Mouse (Mus musculus) gastrocnemius, adult 18-20 months (tissue): ENCODE results near the gene Mettl23. TPM values are rescaled to one million over a fixed set of nuclear protein-coding genes. Genes with fewer than 3 reads are reported as not detected.

ENCODE experiments used
- DNase-seq: peaks from one replicate; pipeline ENCODE4 v3.0.0; 2021; ENCODE audit warnings: low spot score
- long read RNA-seq, 2 experiments: library from polyadenylated mRNA; stranded (forward); transcript quantifications; one replicate each; pipeline ENCODE4 v2.0.0; 2021
- total RNA-seq, 2 experiments: library from RNA; stranded (reverse); gene quantifications; 2 replicates each; pipeline ENCODE4 v1.2.3; 2021

The Mettl23 gene
- total RNA-seq, result 10 to 100 TPM; 40.1 to 41.4 TPM
- long read RNA-seq, experiment 1, transcript Mettl23-201 (5 exons, 1,276 nt), result major isoform, 30 of 55 reads
- long read RNA-seq, experiment 1, partial matches to known transcripts, result 17 of 55 reads
- long read RNA-seq, experiment 1, other reads (novel, unspliced or antisense), result 8 of 55 reads
- long read RNA-seq, experiment 2, transcript Mettl23-201 (5 exons, 1,276 nt), result major isoform, 28 of 48 reads
- long read RNA-seq, experiment 2, partial matches to known transcripts, result 12 of 48 reads
- long read RNA-seq, experiment 2, other reads (novel, unspliced or antisense), result 8 of 48 reads

DNA sequence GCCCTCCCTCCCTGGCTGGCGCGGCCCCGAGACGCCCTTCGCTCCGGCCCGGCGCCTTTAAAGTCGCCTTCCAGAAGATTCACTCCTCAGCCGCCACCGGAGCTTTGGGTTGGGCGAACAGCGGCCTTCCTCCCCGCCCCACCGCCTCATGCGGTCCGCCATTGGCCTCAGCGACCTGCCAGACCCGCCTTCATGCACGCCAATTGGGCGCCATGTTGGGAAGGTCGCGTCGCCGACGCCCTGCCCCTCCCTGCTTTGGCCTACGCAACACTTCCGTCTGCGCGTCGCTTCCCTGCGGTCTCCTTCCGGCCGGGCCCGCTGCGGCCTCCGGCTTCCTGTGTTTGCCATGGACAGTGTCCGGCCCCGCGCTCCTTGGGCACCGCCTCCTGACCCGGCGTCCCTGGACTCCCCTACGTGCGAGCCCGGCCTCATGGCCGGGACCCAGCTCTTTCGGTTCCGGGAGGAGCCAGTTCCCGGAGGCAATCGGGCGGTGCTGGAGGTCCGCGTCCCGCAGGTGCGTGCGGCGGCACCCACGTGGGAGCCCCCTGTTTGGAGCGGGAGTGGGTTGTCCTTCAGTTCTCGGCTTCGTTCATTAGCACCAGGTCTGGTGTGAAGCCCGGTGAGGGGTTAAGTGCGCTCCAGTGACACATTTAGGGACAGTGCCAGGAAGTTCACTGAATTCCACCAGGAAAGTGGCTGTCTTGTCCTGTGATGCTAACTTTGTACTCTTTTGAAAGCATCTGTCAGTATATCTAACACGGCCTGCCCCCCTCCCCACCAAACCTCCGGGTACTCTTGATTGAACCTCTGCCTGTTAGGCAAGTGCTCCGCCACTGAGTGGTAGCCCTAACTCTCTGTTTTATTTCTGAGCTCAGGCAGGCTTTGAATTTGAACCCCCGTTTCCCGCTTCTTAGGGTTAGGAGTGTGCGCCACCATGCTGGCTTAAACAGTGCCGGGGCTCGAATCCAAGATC, at the start of gene Mettl23, which contains the start of gene Jmjd6:
Gene Mettl23, plus strand, starts transcription at position 18 of the 973 bp plus-strand sequence.
Gene Jmjd6, minus strand, starts transcription at position 189 of the 973 bp plus-strand sequence.
- DNase-seq, result peak; percentile 98

DNA sequence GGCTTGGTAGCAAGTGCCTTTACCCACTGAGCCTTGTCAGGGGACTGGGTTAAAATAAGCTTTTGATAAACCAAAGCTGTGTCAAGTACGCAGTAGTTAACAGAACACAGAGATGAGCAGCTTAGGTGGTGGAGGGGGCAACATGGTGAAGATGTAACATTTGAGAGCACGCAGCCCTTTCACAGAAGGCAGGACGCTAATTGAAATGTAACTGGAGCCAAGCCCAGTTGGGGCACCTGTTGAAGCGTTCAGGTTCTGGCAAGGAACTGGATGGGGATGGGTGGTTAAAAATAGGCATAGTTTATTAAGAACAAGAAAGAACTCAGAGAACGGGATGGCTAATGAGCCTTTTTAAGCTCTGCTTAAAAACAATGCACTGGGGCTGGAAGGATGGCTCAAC, 43.7 kb upstream of the Mettl23 start:
- no peak for DNase-seq

DNA sequence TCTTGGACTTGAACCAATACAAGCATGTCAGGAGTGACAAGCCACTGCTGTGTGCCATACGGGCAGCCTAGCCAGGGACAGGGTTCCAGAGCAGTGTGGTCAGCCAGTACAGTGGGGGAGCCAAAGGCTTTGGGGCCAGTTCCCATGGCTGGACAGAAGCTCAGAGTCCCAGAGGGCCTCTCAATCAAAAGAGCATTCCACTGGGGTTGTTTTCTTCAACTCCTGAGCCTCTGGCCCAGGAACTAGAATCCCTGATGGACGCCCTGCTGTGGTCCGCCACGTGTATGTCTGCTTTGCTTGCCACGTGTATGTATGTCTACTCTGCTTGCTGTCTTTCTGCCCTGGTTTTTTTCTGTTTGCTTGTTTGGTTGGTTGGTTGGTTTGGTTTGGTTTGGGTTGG, 42.0 kb upstream of the Mettl23 start:
- DNase-seq, result no peak

DNA sequence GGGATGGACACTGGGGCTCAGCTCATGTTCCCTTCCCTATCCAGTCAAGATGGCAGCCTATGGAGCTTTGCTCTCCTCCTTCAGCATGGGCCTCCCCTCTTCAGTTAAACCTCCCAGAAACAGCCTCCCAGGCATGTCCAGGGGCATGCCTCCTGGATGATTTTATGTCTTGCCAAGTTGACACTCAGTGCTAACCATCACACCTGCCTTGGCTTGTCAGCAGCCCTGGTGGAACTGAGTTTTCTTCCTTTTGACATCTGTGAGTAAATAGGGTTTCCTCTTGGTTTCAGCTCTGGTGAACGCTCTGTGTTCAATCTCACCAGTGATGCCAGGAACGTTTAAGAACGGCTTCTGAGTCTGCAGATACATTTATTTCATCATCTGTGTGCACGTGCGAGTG, 40.4 kb upstream of the Mettl23 start:
- DNase-seq, result no peak

DNA sequence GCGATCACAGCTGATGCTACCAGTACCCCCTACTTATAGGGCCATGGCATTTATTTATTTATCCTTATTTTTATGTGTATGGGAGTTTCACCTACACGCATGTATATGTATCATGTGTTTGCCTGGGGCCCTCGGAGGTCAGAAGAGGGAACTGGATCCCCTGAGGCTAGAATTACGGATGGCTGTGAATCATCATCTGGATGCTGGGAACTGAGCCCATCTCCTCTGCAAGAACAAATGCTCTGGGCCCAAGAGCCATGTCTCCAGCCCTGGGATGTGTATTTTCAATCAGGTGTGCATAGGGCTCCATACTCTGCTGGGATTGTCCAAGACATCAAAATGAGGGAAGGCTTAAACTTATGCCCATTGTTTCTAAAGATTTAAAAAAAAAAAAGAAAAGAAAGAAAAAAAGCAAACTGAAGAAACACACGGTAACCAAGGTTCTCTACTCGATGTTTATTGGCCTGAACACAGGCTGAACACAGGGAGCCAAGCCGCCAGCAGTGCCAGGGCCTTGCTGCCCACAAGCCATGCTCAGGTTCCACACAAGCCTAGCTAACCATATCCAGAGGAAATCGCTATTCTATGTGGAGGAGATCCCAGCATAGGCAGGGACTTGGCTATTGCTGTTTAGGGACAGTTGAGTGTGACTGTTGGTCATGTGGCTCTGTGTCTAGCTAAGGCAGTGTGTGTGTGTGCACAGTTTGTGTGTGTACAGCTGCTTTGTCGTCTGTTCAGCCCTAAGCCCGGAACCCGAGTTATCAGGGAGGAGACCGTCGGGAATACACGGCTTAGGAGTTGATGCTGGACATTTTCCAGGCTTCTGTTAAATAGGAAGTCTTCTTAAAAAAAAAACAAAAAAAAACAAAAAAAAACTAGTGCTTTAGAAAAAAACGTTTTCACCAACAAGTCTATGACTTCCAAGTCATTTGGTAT, 36.7 kb upstream of the Mettl23 start:
- no peak for DNase-seq

DNA sequence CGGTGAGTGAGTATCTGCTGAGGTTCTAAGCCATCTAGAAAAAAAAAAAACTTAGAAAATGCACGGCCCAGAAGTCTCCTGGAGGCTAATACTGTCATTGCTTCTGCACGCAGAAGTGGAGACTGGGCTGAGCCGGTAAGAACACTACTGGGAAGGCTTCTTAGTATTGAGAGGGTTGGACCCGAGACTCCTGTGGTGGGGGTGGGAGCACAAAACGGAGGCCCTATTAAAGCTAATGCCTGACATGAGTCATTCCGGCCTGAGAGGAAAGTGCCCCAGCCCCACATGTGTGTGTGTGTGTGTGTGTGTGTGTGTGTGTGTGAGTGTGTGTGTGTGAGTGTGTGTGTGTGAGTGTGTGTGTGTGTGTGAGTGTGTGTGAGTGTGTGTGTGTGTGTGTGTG, 36.0 kb upstream of the Mettl23 start:
- no peak for DNase-seq

DNA sequence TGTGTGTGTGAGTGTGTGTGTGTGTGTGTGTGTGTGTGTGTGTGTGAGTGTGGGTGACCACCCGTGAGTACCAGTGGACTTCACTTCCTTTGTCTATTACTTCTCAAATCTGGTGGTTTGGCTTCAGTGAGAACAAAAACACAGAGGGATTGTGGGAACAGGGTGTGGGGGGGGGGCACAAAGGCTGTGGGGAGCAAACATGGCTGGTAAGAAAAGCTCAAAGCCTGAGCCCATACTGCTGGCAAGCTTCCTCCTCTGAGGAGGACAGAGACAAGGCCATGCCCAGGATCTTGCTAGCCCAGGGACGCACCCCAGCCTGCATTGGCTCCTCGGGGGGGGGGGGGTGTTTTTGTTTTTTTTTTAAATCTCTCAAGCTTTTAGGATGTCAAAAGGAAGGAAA, 35.6 kb upstream of the Mettl23 start:
- no peak for DNase-seq

DNA sequence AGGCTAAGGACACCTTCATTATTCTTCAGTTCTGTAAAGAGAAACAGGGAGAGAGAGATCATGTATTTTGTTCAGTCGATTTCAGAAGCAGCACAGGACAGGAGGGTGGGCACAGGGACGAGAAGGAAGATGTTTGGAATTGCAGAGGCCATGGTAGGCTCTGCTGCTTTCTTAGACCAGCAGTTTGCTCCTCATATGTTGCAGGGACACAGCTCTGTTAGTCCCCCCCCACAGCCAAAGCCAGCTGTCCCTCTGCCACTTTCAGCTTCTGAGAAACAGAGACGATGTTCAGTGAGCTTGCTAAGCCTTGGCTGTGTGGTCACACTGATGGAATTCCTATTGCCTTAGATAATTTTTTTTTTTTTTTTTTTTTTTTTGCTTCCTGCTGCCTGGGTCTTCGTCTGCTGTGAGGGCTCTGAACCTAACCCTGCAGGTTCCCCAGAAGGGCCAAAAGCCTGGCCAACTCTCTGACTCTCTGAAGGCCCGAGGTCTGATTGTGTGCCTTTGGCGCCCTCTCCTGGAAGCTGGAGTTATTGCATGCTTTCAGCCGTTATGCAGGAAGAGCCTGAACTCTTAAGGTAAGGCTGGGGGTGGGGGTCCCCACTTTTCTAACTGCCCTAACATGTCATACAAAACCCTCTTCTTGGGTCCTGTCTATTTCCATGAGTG, 35.0 kb upstream of the Mettl23 start:
- DNase-seq, result peak; percentile 91

DNA sequence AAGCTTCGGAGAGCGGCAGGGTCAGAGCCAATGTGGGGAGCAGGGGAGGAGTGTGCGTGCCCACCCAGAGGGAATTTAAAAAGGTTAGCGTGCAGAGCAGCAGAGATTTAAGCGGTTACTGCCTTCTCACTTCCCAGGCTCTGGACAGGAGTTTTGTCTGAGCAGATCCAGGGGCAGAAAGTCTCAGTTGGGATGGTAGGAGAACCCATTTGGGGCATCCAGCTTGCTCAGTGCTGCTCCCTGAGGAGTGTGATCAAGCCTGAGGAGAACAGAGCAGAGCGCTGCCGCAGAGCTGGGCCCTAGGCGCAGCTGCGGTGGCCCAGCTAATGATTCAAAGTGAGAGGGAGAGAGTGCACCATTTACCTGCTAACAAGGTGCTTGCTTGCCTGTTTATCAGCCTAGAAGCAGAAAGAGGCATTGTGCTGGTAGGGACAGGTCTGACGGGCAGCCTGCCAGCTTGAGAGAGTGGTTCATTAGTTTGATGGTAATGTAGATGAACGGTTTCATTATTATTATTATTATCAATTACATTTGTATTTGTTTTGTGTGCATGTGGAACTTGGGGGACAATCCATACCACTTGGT, 34.2 kb upstream of the Mettl23 start:
- no peak for DNase-seq

DNA sequence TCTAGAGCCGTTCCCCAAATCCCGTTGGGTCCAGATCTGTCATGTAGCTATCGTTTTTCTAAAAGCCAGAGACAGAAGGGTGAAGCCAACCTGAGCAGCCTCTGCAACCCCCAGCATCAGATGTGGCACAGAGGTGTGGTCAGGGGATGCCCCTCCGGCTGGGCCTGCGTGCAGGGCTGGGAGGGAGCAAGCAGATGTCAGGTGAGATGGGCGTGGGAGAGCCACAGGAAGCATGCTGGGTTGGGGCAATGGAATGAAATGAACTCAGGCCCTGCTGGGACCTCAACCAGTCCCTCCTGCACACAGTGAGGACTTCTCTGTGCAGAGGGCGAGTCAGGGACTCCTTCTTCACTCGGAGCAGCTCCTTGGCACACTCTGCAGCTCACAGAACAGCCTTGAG, 33.6 kb upstream of the Mettl23 start:
- no peak for DNase-seq

DNA sequence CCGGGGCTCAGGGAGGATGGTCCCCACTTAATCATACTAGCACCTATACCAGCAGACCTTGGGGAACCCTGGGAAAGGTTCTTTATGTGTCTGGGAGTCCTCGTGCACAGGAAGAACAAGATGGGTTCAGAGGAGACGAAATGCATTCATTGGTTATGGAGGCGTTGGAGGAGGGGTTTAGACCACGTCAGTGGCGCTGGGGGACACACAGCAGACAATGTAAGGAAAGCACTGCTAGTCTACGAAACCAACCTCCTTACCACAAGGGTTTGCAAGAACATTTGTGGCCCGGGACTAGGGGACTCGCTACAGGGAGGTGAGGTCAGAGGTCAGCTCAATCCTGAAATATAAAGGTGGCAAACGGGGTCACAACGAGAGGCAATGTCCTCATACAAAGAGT, 32.5 kb upstream of the Mettl23 start:
- DNase-seq, result no peak

DNA sequence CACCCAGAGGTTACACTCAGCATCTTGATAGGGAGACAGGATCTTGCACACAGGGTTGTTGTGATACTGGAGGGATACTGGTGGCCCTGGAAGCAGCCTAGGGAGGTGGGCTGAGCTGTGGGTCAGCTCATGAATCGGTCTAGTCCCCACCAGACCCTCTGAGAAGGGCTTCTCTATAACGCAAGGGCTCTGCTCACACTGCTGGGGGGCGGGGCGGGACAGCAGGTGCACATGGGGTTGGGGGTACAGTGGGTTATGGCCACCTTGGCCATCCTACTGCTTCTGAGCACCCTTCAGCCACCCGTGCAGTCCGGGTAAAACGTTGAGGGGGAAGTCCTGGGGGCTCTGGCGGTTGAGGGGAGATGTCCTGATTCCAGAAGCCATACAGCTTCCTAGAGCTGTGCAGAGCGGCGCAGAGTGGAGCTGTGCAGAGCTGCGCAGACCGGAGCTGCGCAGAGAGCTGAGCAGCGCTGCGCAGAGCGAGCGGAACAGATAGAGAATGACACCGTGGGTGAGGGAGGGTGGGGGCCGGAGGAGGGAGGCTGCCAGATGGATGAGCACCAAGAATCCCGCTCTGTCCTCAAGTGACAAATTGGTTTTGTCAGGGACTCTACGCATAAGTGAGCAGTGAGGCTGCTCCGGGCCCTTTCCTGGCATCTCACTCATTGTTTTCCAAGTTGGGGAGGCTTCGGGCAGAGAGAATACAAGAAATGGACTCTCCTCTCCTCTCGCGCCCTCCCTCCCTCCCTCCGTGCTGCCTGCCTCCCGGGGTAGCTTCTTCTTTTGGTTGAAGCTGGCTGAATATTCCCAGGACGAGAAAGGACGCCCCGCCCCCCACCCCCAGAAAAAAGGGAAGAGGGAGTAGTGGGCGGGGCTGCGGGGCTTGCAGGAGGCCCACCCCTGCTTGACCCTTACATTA, 31.8 kb upstream of the Mettl23 start:
- no peak for DNase-seq

DNA sequence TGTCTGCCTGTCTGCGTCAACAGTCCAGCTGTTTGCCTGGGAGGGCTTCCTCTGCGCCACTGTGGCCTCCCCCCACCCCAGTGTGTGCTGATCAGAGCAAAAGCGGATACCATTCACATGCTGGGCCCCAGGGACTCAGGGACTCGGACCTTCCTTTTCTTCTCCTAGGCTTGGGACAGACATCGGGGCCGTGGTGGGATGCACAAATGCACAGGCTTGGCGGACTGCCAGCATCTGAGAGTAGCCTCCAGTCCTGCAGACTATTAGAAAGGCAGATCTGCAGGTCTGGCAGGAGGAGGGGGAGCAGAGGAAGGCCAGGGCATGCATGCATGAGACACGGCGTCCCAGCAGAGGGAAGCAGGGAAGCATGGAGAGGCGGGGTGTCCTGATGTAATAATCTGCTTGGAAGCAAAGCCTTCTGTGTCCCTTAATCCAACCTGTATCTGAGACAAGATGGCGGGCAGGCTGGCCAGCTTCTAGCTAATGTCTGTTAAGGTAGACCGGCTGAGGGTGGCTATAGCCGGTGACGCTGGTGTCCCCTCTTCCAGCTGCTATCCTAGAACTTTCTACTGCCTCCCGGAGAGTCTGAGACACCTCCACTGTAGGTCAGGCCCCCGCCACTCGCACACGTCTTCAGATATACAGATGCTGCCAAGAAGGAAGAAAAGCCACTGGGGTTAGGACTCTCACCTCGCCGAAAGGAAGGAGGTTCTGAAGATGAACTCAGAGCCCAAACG, 30.1 kb upstream of the Mettl23 start:
- DNase-seq, result no peak

DNA sequence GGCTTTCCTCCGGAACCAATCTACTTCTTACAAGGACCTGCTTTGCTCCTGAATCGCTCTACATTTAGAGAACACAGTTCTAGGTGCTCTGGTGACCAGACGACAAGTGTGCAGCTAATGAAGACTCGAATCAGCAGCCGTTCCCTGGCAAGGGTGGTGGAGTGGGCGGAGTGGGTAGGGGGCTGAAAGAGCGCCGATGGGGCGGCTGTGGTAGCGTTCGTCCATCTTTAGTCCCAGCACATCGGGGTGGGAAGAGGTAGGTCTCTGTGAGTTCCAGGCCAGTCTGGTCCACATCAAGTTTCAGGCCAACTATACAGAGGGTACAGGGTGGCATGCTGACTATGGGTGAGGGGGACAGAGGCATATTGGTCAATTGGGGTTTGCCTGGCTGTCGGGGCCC, 29.5 kb upstream of the Mettl23 start:
- no peak for DNase-seq

DNA sequence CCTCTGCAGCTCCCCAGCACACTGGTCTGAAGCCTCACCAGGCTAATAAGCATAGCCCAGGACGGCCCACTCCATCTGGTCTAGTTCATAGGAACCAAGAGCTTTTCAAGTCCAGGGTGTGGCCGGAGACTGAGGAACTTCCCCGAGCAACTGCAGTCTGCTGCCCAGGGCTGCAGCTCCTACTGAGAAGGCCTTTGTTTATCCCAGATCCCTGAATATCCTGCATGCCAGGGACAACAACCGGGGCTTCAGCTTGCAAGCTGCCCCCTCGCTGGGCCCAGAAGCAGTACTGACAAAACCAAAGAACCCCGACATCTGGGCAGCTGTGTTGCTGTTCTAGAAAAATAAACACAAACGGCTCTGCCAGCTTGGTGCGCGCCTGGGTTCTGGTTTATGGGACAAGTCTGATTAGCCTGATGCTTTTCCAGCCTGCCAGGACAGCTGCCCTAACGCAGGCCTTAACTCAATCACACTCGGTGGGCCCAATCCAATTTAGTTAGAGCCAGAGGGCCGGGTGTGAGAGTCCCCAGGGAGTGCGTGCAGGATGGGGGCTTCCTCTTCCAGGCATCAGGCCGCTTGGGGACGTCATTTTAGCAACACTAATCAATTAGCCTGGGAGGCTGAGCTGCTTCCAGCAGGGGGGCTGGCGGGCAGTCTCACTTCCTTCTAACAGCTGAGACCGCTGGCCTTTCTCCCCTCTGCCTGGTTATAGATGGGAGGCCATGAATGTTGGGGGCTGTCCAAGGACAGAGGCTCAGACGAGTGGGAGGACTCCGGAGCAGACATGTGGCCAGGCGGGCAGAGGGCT, 28.8 kb upstream of the Mettl23 start:
- DNase-seq, result peak; percentile 68

DNA sequence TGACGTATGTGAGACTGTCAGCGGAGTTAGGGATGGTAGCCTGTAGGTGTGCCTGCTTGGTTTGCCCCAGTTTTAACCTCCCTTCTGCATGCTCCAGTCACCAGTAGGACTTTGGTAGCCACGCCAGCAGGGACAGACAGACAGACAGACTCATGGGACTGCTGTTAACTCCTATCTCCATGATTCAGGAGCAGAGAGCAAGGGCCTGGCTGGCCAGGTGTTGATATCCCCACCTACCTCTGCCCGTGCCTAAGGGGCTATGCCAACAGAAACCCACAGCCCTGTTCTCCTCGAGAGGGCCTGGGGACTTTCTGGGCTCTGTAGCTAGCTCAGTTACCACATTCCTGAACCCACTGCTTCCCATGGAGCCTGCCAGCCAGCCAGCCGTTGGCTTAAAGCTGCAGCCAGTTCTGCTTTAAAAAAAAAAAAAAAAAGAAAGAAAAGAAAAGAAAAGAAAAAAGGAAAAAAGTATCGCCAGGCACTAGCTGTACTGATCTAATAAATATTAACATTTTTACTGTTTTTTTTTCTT, 28.1 kb upstream of the Mettl23 start:
- no peak for DNase-seq

DNA sequence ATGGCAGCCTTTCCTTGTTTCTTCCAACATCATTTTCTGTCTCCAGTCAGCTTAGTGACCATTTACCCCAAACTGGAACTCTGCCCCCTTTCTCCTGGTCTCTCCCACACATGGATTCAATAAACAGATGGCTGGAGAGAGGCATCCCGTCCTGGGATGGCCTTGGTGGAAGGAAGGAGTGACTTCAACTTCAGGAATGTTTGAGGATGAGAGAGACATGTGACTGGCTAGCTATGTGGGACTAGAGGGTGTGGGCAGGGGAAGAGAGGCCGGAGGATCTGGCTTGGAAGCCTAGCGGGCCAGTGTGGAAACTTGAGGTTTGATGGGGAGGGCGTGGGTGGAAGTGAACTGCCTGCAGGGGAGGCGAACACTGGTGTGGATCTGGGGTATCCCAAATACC, 26.3 kb upstream of the Mettl23 start:
- DNase-seq, result peak; percentile 68

DNA sequence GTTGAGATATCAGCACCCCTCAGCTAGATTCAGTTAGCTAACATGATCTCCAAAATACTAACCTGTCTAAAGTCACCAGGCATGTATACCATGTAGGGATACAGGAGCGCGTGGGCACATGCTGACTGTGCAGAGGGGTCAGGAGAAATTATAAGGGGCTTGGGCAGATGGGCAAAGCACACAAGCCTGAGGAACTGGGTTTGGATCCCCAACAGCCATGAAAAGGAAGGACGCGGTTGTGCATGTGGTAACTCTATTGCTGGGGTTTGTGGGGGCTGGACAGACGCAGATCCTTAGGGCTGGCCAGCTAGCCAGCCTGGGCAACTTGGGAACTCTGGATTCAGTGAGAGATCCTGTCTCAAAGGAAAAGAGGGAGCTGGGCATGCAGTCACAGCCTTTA, 25.5 kb upstream of the Mettl23 start:
- DNase-seq, result no peak
